Mouse (Mus musculus) lung, adult 10 weeks (tissue): Measurements from ENCODE around the gene Mab21l2. TPM values are rescaled to one million over a fixed set of nuclear protein-coding genes. Genes with fewer than 3 reads are reported as not detected.

Experiments used
- polyA plus RNA-seq: library from polyadenylated mRNA; stranded (reverse); fragments of 350-450 nt; fragmentation: Illumina TruSeq; extraction: RNeasy Lipid Tissue Mini Kit (QIAGEN cat#74804); gene quantifications from one replicate; pipeline ENCODE4 v1.2.3, GENCODE M21; 2014; ENCODE audit warnings: low read depth, low replicate concordance; ENCODE audit not compliant: insufficient read depth

Gene Mab21l2
- not detected for polyA plus RNA-seq

DNA sequence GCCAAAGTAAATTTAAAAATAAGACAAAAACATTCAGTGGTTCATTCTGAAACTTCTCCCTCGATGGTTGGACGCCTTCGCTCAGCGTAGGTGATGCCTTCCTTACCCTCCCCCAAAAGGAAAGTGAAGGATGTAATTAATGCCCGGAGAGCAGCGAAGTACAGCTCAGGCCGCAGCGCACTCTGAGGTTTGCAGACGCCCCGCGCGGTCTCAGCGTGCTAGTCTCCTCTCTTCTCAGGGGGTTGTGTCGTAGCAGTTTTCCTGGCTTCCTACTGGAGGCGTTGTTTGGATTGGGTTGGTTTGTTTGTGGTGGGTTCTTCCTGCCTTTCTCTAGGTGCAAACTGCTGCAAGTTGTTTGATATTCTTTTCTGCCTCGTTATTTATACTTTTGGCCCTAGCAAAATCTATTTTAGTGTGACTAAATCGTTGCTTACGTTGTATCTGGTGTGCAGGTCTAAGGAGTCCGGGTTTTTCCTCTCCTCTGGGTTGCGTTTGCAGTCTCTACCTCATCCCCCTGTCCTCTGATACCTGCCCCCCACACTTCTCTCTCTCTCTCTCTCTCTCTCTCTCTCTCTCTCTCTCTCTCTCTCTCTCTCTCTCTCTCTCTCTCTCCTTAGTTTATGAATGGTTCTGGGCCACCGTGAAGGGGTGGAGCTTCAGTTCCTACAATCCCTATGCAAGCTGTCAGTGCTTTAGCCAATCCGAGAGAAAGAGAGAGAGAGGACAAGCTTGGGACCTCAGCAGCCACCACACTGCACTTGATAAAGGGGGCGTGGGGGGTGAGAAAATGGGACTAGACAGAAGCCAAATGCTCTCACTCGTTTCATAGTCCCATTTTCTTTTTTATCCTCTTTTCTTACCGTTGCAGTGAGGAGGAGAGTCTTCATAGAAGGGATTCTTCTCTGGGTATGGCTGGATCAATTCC lies at the start of gene Mab21l2:
Mab21l2 (minus strand) TSS at position 539 of the 925 bp plus-strand sequence.

